Mouse (Mus musculus) heart, adult 2 months (tissue): Measurements from ENCODE around the gene Cdk14.

ENCODE experiments used
- CTCF ChIP-seq: fragments of 200-600 bp; IDR thresholded peaks from 2 replicates; pipeline ENCODE4 v1.8.1; 2022; ENCODE audit warnings: antibody characterized with exemption, mild to moderate bottlenecking, moderate library complexity
- EP300 ChIP-seq: fragments of 200-500 bp; IDR thresholded peaks from 2 replicates; pipeline ENCODE4 v1.6.1; 2011; ENCODE audit warnings: low read depth, low read length, control low read depth; ENCODE audit not compliant: insufficient read depth

DNA sequence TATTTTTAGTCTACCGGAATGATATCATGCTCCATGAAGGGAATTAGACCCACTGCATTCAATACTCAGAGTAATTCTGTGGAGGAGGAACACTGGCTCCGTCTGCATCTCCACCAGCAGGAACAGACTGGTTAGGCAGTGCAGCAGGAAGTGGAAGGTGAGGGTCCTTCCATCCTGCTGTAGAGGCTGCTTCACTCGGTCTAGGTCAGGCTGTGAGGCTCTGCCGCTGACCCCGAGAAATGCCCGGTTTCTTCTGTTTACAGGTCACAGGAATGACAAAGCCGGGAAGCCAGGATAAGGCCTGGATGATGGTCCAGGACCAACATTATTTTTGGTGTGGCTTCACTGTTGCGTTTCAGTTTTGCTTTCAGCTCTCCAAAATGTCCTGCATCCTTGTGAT lies 553.2 kb downstream of the Cdk14 start:
- no peak for TF ChIP-seq CTCF
- TF ChIP-seq EP300, result no peak
